Mouse (Mus musculus) E14TG2a.4 (cell line): ENCODE data around the gene Tm4sf20.

Experiments used
- CTCF ChIP-seq: conservative IDR thresholded peaks from 2 replicates; pipeline ENCODE4 v1.5.1; 2014; ENCODE audit warnings: low read length
- NANOG ChIP-seq: IDR thresholded peaks from 2 replicates; pipeline ENCODE4 v1.6.1; 2014; ENCODE audit warnings: borderline replicate concordance, low read length, mixed read lengths
- POU5F1 ChIP-seq: IDR thresholded peaks from 2 replicates; pipeline ENCODE4 v1.6.1; 2014; ENCODE audit warnings: low read length, borderline replicate concordance

DNA sequence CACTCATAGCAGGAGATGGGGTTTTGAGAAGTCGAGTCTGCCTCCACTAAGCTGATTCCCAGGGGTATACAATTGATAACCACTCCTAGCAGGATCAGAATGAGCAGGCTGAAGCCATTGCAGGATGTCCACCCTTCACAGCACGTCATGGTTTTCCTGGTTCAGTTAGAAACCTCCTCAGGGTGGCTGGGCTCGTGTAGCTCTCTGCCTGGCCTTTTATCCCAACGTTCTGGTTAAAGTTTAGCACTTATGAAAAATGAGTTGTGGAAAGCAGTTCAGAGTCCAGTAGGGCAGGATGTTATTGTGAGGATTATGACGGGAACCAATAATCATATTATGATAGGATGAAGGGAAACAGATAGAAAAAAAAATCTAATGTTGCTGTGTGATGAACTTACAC, at the start of gene Tm4sf20:
- TF ChIP-seq CTCF = no peak
- TF ChIP-seq NANOG = no peak
- TF ChIP-seq POU5F1 = no peak
